Mouse (Mus musculus): ENCODE measurements around the gene C87436. TPM values are rescaled to one million over a fixed set of nuclear protein-coding genes. Genes with fewer than 3 reads are reported as not detected.

C87436 gene
- total RNA-seq, 4 experiments from 2014 or later: 22.4 to 27.7 (median 24.8) TPM

- DNase-seq: no peak
Measured at GRCm38 (mm10) chr6:86426358-86426757, 11.8 kb upstream of the C87436 start, which contains the start of gene Gm44790. Gene Gm44790 (plus strand): TSS chr6:86426658.

- no peak for DNase-seq
Measured at GRCm38 (mm10) chr6:86431531-86431930, 6.6 kb upstream of the C87436 start.

GRCm38 (mm10) chr6:86433696-86434095, 4.5 kb upstream of the C87436 start:
- DNase-seq: no peak

GRCm38 (mm10) chr6:86437711-86438110, 463 bp upstream of the C87436 start:
- DNase-seq: peak; percentile 44

- DNase-seq: no peak
Measured at GRCm38 (mm10) chr6:86439119-86439496, 934 bp downstream of the C87436 start.

GRCm38 (mm10) chr6:86439531-86439930, 1.4 kb downstream of the C87436 start:
- DNase-seq: no peak

- DNase-seq: no peak
Measured at GRCm38 (mm10) chr6:86441571-86441970, 3.4 kb downstream of the C87436 start.

- no peak for DNase-seq
Measured at GRCm38 (mm10) chr6:86445551-86445950, 7.4 kb downstream of the C87436 start.

- no peak for DNase-seq
Measured at GRCm38 (mm10) chr6:86446927-86447568, 8.9 kb downstream of the C87436 start.

- no peak for DNase-seq
Measured at GRCm38 (mm10) chr6:86456727-86457126, 18.6 kb downstream of the C87436 start.

- no peak for DNase-seq
Measured at GRCm38 (mm10) chr6:86463079-86463478, 24.9 kb downstream of the C87436 start.

GRCm38 (mm10) chr6:86471317-86471716, 33.1 kb downstream of the C87436 start:
- no peak for DNase-seq

- DNase-seq: no peak
Measured at GRCm38 (mm10) chr6:86471760-86472099, 33.6 kb downstream of the C87436 start.

- peak; percentile 99 for DNase-seq
Measured at GRCm38 (mm10) chr6:86472100-86472955, 34.2 kb downstream of the C87436 start.

GRCm38 (mm10) chr6:86473077-86473476, 34.9 kb downstream of the C87436 start:
- DNase-seq: no peak

GRCm38 (mm10) chr6:86474072-86474471, 35.9 kb downstream of the C87436 start:
- DNase-seq: no peak

GRCm38 (mm10) chr6:86474646-86475181, 36.5 kb downstream of the C87436 start:
- no peak for DNase-seq

GRCm38 (mm10) chr6:86475462-86476167, 37.4 kb downstream of the C87436 start:
- DNase-seq: no peak

GRCm38 (mm10) chr6:86476931-86477330, 38.8 kb downstream of the C87436 start:
- DNase-seq: no peak

GRCm38 (mm10) chr6:86479311-86479710, 41.1 kb downstream of the C87436 start:
- DNase-seq: peak; percentile 59

GRCm38 (mm10) chr6:86479816-86480188, 41.6 kb downstream of the C87436 start:
- DNase-seq: no peak

GRCm38 (mm10) chr6:86480189-86480831, 42.1 kb downstream of the C87436 start:
- DNase-seq: peak; percentile 49

- DNase-seq: no peak
Measured at GRCm38 (mm10) chr6:86481871-86482270, 43.7 kb downstream of the C87436 start.
